Mouse (Mus musculus) layer of hippocampus, adult 11-12 months (tissue): ENCODE results near the gene Ctnnbip1.

ENCODE experiments used
- DNase-seq: peaks from one replicate; pipeline ENCODE4 v3.0.0; 2022; ENCODE audit warnings: low spot score

Ctnnbip1 gene

GRCm38 (mm10) chr4:149521258-149521657, 3.2 kb downstream of the Ctnnbip1 start:
- no peak for DNase-seq

GRCm38 (mm10) chr4:149523961-149524360, 5.9 kb downstream of the Ctnnbip1 start:
- DNase-seq = no peak

DNA sequence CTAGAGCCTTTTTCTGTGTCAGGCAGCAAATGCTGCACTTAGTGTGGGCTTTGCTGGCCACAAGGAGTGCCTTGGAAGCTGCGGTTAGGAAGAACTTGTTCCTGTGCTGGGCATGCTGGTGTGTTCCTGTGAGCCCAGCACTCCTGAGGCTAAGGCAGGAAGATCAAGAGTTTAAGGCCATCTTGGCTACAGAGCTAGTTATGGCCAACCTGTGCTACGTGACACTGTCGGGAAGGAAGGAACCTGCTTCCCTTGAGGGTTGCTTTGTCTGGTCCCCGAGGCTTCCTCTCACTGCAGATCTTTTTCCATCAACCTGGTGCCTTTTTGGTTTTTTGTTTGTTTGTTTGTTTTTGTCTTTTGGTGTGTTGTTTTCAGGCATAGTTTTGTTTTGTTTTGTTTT, 7.1 kb downstream of the Ctnnbip1 start:
- DNase-seq = no peak

- DNase-seq = no peak
Observed at GRCm38 (mm10) chr4:149525811-149526210, 7.8 kb downstream of the Ctnnbip1 start.

- no peak for DNase-seq
Observed at GRCm38 (mm10) chr4:149526330-149526729, 8.3 kb downstream of the Ctnnbip1 start.

GRCm38 (mm10) chr4:149527621-149528354, 9.8 kb downstream of the Ctnnbip1 start:
- DNase-seq = no peak

GRCm38 (mm10) chr4:149529691-149530090, 11.7 kb downstream of the Ctnnbip1 start:
- no peak for DNase-seq

- DNase-seq = no peak
Observed at GRCm38 (mm10) chr4:149539441-149539840, 21.4 kb downstream of the Ctnnbip1 start.

DNA sequence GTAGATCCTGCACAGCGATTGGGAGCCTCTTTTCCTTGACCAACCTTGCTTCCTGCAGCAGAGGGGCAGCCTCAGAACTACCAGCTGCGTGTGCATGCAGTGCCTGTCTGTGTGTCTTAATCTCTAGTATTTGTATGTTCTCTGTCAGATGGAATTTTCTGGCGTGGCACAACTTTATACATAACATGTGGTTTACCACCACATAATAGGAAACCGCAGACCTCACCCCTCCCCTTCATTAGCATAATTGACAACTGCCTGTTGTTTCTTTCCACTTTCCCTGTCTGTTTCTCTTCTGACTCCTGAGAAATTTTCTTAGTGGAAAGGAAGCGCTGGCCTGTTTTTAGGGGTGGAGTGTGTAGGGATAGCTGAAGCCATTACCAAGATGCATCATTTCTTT, 23.9 kb downstream of the Ctnnbip1 start:
- DNase-seq = no peak

DNA sequence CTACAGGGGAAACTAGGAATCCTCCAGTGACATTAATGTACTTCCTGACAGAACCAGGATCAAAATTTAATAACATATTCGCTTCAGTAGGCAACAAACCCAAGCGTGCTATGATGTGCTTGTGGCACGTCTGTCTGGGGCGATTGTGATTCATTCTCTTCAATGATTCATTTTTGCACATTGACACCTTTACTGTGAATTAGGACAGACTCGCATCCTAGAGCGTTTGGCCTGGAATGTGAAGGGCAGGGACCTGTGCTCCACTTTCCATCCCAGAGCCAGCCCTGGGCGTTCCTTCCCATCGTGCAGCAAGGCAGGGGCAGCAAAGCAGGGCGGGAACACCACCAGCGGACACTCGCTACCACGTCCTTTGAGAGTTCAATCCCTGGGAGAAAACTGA, 24.4 kb downstream of the Ctnnbip1 start:
- no peak for DNase-seq

GRCm38 (mm10) chr4:149542927-149543553, 25.0 kb downstream of the Ctnnbip1 start:
- peak; percentile 92 for DNase-seq

DNA sequence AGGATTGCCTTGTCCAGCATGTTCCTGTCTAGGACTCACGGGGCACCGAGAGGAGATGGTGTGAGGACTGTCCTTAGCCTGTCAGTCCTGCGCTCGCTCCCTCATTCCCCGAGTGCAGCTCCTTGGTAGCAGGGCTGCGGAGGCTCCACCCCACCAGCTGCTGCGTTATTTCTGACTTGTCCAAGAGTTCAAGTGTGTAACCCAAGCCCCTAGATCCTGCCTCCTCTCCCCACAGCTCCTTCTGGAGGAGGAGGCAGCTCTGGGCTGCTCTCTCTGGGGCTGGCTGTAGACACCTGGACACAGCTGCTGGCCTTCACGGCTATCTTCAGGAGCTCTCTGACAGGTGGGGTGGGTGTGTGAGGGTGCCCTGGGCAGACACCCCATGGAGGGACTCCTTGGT, 26.9 kb downstream of the Ctnnbip1 start:
- no peak for DNase-seq

GRCm38 (mm10) chr4:149546797-149547444, 28.9 kb downstream of the Ctnnbip1 start:
- DNase-seq = no peak

DNA sequence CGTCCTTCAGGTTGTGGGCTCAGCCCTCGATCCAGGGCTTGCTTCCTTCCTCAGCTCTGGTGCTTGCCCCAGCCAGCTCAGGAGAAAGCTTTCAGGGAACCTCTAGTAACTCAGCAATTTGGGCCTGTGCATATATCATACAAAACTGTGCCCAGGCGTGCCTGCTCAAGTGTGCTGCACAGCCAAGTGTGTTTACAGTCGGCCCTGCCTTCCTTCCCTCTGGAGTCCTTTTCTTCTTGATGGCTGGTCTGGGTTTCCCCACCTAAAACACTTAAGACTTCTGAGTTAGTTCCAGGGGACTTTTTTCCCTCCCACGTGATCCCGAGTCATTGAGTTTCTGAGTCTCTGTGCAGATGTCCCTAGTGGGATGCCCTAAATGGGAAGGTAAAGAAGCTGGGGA, 29.5 kb downstream of the Ctnnbip1 start:
- DNase-seq = no peak

DNA sequence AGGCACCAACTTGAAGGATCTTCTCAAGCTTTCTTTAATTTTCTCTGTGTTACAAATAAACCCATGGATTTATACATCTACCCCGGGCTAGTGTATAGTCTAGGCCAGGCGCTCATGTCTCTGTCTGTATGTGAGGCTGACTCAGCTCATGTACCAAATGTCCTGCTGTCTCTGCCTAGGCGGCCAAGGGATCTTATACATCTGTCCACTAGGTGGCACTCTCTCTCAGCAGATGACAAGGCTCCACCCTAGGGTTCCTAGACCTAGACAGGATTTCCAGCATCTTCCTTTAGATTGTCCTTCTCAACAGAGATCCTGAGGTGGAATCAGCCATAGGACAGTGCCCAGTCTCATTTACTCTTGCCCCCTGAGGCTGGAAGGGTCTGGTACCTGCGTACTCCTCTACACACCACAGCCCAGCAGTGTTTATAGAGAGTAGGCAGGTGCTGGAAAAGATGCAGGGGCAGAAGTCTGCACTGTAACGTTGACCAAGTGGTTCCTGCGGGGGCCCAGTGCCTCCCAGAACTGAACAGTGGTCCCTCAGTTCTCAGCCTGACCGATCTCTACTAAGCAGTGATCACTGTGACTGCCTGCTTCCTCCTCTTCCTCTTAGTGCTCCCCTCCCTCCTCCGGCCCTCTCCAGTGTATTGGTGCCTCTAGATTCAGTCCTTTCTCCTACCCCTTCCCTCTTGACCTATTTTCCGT, 31.3 kb downstream of the Ctnnbip1 start:
- peak; percentile 94 for DNase-seq

- no peak for DNase-seq
Observed at GRCm38 (mm10) chr4:149550866-149551265, 32.8 kb downstream of the Ctnnbip1 start.

DNA sequence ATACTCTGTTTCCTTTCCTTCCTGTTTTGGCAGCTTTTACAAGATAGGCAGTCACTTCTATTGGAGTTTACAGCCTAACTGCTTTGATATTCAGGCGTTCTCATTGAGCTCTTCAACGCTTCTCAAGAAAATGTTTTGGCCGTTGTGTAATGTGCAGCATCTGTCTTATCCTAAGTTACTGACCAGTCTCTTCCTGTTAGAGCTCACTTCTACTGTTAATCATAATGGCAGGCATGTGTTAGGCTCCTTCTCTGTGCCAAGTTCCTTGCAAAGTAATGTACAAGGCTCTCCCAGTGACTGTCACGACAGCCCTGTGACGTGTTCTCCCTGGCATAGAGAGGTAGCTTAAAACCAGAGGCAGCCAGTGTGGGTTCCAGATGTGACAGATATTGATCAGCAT, 33.7 kb downstream of the Ctnnbip1 start:
- DNase-seq = no peak

GRCm38 (mm10) chr4:149553834-149554233, 35.8 kb downstream of the Ctnnbip1 start:
- DNase-seq = no peak

- DNase-seq = peak; percentile 64
Observed at GRCm38 (mm10) chr4:149556111-149556510, 38.1 kb downstream of the Ctnnbip1 start.

DNA sequence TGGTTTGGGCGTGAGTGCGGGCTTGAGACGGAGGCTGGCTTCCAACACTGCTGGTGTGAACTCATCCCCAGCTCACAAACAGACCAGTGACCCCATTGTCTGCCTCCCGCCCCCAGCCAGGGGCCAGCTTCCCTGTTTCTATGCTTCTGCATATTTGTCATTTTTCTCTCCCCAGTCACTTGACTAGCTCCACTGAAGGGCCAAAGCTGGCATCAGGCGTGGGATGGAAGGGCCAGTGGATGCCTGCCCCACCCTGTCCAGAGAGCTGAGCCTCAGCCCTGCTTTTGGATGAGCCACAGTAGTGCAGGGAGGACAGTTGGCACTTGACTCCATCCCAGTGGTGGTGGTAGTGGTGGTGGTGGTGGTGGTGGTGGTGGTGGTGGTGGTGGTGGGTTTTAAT, 39.9 kb downstream of the Ctnnbip1 start:
- no peak for DNase-seq

- DNase-seq = no peak
Observed at GRCm38 (mm10) chr4:149558389-149558788, 40.4 kb downstream of the Ctnnbip1 start.

DNA sequence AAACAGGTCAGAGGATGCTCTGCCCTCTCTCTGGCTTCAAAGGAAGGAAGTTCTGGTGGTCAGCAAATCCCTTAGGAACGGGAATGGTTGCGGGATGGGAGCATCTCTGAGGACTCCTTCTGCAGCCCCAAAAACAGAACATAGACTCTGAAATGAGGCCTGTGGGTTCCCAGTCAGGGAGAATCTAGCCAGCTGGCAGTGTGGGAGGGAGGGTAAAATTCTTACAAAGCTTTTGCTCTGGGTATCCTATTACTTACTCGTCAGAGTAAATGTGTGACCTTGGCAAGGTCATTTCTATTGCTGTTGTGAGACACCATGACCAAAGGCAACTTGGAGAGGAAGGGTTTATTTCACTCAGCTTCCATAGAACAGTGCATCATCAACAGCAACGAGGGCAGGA, 43.4 kb downstream of the Ctnnbip1 start:
- no peak for DNase-seq
